Mouse (Mus musculus) neural tube, embryonic 13.5 days (tissue): ENCODE measurements around the gene Klf16. TPM values are rescaled to one million over a fixed set of nuclear protein-coding genes. Genes with fewer than 3 reads are reported as not detected.

Experiments used
- ATAC-seq: fragments of 200-750 bp; cut with Nextera tagmentation; 2 replicates; pipeline ENCODE4 v1.8.0; 2017; ENCODE audit warnings: low read depth, mild to moderate bottlenecking, moderate TSS enrichment, moderate library complexity
- H3K27ac ChIP-seq: fragments of 300-500 bp; sonication (generic); replicated peaks from 2 replicates; pipeline ENCODE4 v1.5.1; 2015; ENCODE audit warnings: moderate library complexity, mild to moderate bottlenecking, inconsistent platforms
- H3K27me3 ChIP-seq: fragments of 300-500 bp; sonication (generic); 2 replicates; pipeline ENCODE4 v1.6.1; 2015; ENCODE audit warnings: mild to moderate bottlenecking, inconsistent platforms
- H3K36me3 ChIP-seq: fragments of 300-500 bp; sonication (generic); 2 replicates; pipeline ENCODE4 v1.6.1; 2015; ENCODE audit warnings: mild to moderate bottlenecking, inconsistent platforms
- H3K4me1 ChIP-seq: fragments of 300-500 bp; sonication (generic); replicated peaks from 2 replicates; pipeline ENCODE4 v1.6.1; 2015; ENCODE audit warnings: inconsistent platforms
- H3K4me2 ChIP-seq: fragments of 300-500 bp; sonication (generic); 2 replicates; pipeline ENCODE4 v1.6.1; 2015; ENCODE audit warnings: inconsistent platforms, mild to moderate bottlenecking, moderate library complexity
- H3K4me3 ChIP-seq: fragments of 300-500 bp; sonication (generic); 2 replicates; pipeline ENCODE4 v1.5.1; 2015; ENCODE audit warnings: mild to moderate bottlenecking, inconsistent platforms
- H3K9ac ChIP-seq: fragments of 300-500 bp; sonication (generic); 2 replicates; pipeline ENCODE4 v1.6.1; 2015; ENCODE audit warnings: moderate library complexity, mild to moderate bottlenecking, inconsistent platforms
- H3K9me3 ChIP-seq: fragments of 300-500 bp; sonication (generic); 2 replicates; pipeline ENCODE4 v1.6.1; 2016; ENCODE audit warnings: inconsistent platforms
- WGBS: fragments of 180-500 bp; shearing (Covaris S2); methylation state at CpG from one replicate; pipeline ENCODE4 v1.1.7; 2015; 5-methylcytosine and 5-hydroxymethylcytosine counted together
- microRNA-seq: library from miRNA; unstranded; fragments of <30 nt; microRNA quantifications from one replicate; pipeline ENCODE4, GENCODE M21; 2016
- polyA plus RNA-seq: library from polyadenylated mRNA; unstranded; fragments of >200 nt; fragmentation: Nextera tagmentation; extraction: Ambion mirVana; gene quantifications from 2 replicates; pipeline ENCODE4 v1.2.1, GENCODE M21; 2015

Gene Klf16
- polyA plus RNA-seq, 1 experiment from 2014 or later, result 5.5 TPM

GRCm38 (mm10) chr10:80519287-80519686 lies 57.8 kb downstream of the Klf16 start:
- no peak overlapping the region for H3K4me3 ChIP-seq
- no peak overlapping the region for H3K27ac ChIP-seq
- H3K9me3 ChIP-seq, result no peaks in the 10 kb centered on the region
- no peak for ATAC-seq
- peaks cover 16% of the 10 kb centered on the region for H3K27me3 ChIP-seq
- H3K9ac ChIP-seq, result no peak overlapping the region
- 66% methylated on average over 2 of the region's 2 CpGs for WGBS
- no peak overlapping the region for H3K4me2 ChIP-seq
- H3K36me3 ChIP-seq, result no peaks in the 10 kb centered on the region
- H3K4me1 ChIP-seq, result no peaks in the 10 kb centered on the region

Small RNA genes within 50 kb of the gene (microRNA-seq; reads per million reads assigned to microRNA genes)
- gene Mir6912, result not detected

Other genes with a start within 250 kb of the Klf16 start
- 2.9 and 3.6 TPM in 2 replicates for gene Pcsk4, start 247.8 kb downstream of the Klf16 start, polyA plus RNA-seq
- 3.3 and 4.5 TPM in 2 replicates for gene Reep6, start 247.4 kb downstream of the Klf16 start, polyA plus RNA-seq
- gene Adamtsl5, start 228.9 kb downstream of the Klf16 start, polyA plus RNA-seq, result 1.6 and 1.8 TPM in 2 replicates
- 1.0 and 1.5 TPM in 2 replicates for gene Plk5, start 220.9 kb downstream of the Klf16 start, polyA plus RNA-seq
- gene Mex3d, start 189.7 kb downstream of the Klf16 start, polyA plus RNA-seq, result 15.6 and 16.7 TPM in 2 replicates
- gene Mbd3, start 177.8 kb downstream of the Klf16 start, polyA plus RNA-seq, result 238 and 241 TPM in 2 replicates
- 462 and 574 TPM in 2 replicates for gene Uqcr11, start 170.5 kb downstream of the Klf16 start, polyA plus RNA-seq
- 62.1 and 70.4 TPM in 2 replicates for gene Tcf3, start 143.7 kb downstream of the Klf16 start, polyA plus RNA-seq
- gene Onecut3, start 82.5 kb downstream of the Klf16 start, polyA plus RNA-seq, result 0.92 and 1.2 TPM in 2 replicates
- 1.2 and 1.4 TPM in 2 replicates for gene Atp8b3, start 38.2 kb downstream of the Klf16 start, polyA plus RNA-seq
- gene Rexo1, start 15.8 kb downstream of the Klf16 start, polyA plus RNA-seq, result 26.8 and 28.0 TPM in 2 replicates
- gene Abhd17a, start 13.0 kb upstream of the Klf16 start, polyA plus RNA-seq, result 108 and 123 TPM in 2 replicates
- gene Scamp4, start 25.6 kb upstream of the Klf16 start, polyA plus RNA-seq, result 62.7 and 64.8 TPM in 2 replicates
- gene Adat3, start 25.6 kb upstream of the Klf16 start, polyA plus RNA-seq, result 3.0 and 4.8 TPM in 2 replicates
- gene Gm49322, start 28.7 kb upstream of the Klf16 start, polyA plus RNA-seq, result 2.8 and 3.7 TPM in 2 replicates
- gene Csnk1g2, start 45.5 kb upstream of the Klf16 start, polyA plus RNA-seq, result 98.0 and 110 TPM in 2 replicates
- gene Btbd2, start 79.8 kb upstream of the Klf16 start, polyA plus RNA-seq, result 93.9 and 100.0 TPM in 2 replicates
- 61.4 and 63.4 TPM in 2 replicates for gene Mknk2, start 100.8 kb upstream of the Klf16 start, polyA plus RNA-seq
- gene Mob3a, start 124.7 kb upstream of the Klf16 start, polyA plus RNA-seq, result 46.4 and 55.1 TPM in 2 replicates
- gene Izumo4, start 124.9 kb upstream of the Klf16 start, polyA plus RNA-seq, result 37.2 and 39.1 TPM in 2 replicates
- 106 and 114 TPM in 2 replicates for gene Ap3d1, start 164.9 kb upstream of the Klf16 start, polyA plus RNA-seq
- 16.4 and 19.5 TPM in 2 replicates for gene Dot1l, start 177.9 kb upstream of the Klf16 start, polyA plus RNA-seq
- 67.5 and 71.0 TPM in 2 replicates for gene Sf3a2, start 220.9 kb upstream of the Klf16 start, polyA plus RNA-seq
- gene Plekhj1, start 221.3 kb upstream of the Klf16 start, polyA plus RNA-seq, result 128 and 137 TPM in 2 replicates
- gene Amh, start 227.9 kb upstream of the Klf16 start, polyA plus RNA-seq, result 0.11 TPM in 1 of 2 replicates, not detected in the other
- gene Jsrp1, start 236.2 kb upstream of the Klf16 start, polyA plus RNA-seq, result 0.76 and 1.1 TPM in 2 replicates
- gene Oaz1, start 249.3 kb upstream of the Klf16 start, polyA plus RNA-seq, result 1,173 and 1,183 TPM in 2 replicates